Mouse (Mus musculus): ENCODE results near the gene Hsd17b7. TPM values are rescaled to one million over a fixed set of nuclear protein-coding genes. Genes with fewer than 3 reads are reported as not detected.

Gene Hsd17b7
- polyA plus RNA-seq, 1 experiment from 2014 or later, result 11.8 TPM

- 0% methylated on average over 9 of the region's 9 CpGs for WGBS
- Histone ChIP-seq H3K4me1 (ENCODE audit: insufficient read depth, low read depth, low read length) (no peaks in the 10 kb centered on the region), H3K9ac (replicated peaks; ENCODE audit: low read depth) (peak overlapping the region; percentile 20), H3K36me3 (ENCODE audit: insufficient read depth, low read length) (peaks cover 2% of the 10 kb centered on the region; the same call in 1 of the 2 replicates), H3K4me2 (replicated peaks; ENCODE audit: low read depth, low read length) (peak overlapping the region; percentile 67), H3K4me3 (ENCODE audit: low read depth, low read length) (peak overlapping the region; percentile 50), H3K27ac (ENCODE audit: low read length) (peak overlapping the region; percentile 52; the same call in 1 of the 2 replicates), H3K9me3 (ENCODE audit: low read length) (no peaks in the 10 kb centered on the region), H3K27me3 (replicated peaks; ENCODE audit: insufficient read depth, low read length) (no peaks in the 10 kb centered on the region)
- ATAC-seq, result peak; percentile 29
- no peak for DNase-seq (ENCODE audit: low spot score)
- TF ChIP-seq CTCF (IDR thresholded peaks at IDR 0.05) (no peak), EP300 (IDR thresholded peaks at IDR 0.05) (no peak)
Observed at GRCm38 (mm10) chr1:169969516-169969886, 460 bp upstream of the Hsd17b7 start.

- Histone ChIP-seq H3K27me3 (replicated peaks; ENCODE audit: insufficient read depth, low read length) (no peaks in the 10 kb centered on the region), H3K36me3 (ENCODE audit: insufficient read depth, low read length) (0 out of 2 replicates have a peak, but pooled peaks cover 5% of the 10 kb centered on the region), H3K4me2 (replicated peaks; ENCODE audit: low read depth, low read length) (no peak overlapping the region), H3K27ac (ENCODE audit: low read length) (no peak overlapping the region), H3K9me3 (ENCODE audit: low read length) (no peaks in the 10 kb centered on the region), H3K4me1 (ENCODE audit: insufficient read depth, low read depth, low read length) (no peaks in the 10 kb centered on the region; the same call in 1 of the 2 replicates), H3K4me3 (ENCODE audit: low read depth, low read length) (no peak overlapping the region), H3K9ac (replicated peaks; ENCODE audit: low read depth) (no peak overlapping the region)
- no peak for TF ChIP-seq EP300 (IDR thresholded peaks at IDR 0.05)
- no peak for TF ChIP-seq CTCF (IDR thresholded peaks at IDR 0.05)
- ATAC-seq (no peak), DNase-seq (ENCODE audit: low spot score) (no peak)
- 96% methylated on average over 10 of the region's 10 CpGs for WGBS
Observed at GRCm38 (mm10) chr1:169953106-169953505, 15.9 kb downstream of the Hsd17b7 start.

- H3K27me3 ChIP-seq (replicated peaks; ENCODE audit: insufficient read depth, low read length), result no peaks in the 10 kb centered on the region
- ATAC-seq (no peak), DNase-seq (ENCODE audit: low spot score) (no peak)
- 90% methylated on average over 10 of the region's 10 CpGs for WGBS
- no peak for TF ChIP-seq CTCF (IDR thresholded peaks at IDR 0.05)
- no peak overlapping the region for H3K27ac ChIP-seq (ENCODE audit: low read length)
- no peak overlapping the region for H3K4me3 ChIP-seq (ENCODE audit: low read depth, low read length)
- no peak overlapping the region for H3K9ac ChIP-seq (replicated peaks; ENCODE audit: low read depth)
- H3K4me1 ChIP-seq (ENCODE audit: insufficient read depth, low read depth, low read length), result no peaks in the 10 kb centered on the region; the same call in 1 of the 2 replicates
- no peak overlapping the region for H3K4me2 ChIP-seq (replicated peaks; ENCODE audit: low read depth, low read length)
- H3K9me3 ChIP-seq (ENCODE audit: low read length), result no peaks in the 10 kb centered on the region
- 0 out of 2 replicates have a peak, but pooled peaks cover 5% of the 10 kb centered on the region for H3K36me3 ChIP-seq (ENCODE audit: insufficient read depth, low read length)
Observed at GRCm38 (mm10) chr1:169952636-169953035, 16.4 kb downstream of the Hsd17b7 start.

- no peaks in the 10 kb centered on the region for H3K9me3 ChIP-seq (ENCODE audit: low read length)
- no peak overlapping the region for H3K4me2 ChIP-seq (replicated peaks; ENCODE audit: low read depth, low read length)
- 0 out of 2 replicates have a peak, but pooled peaks cover 5% of the 10 kb centered on the region for H3K36me3 ChIP-seq (ENCODE audit: insufficient read depth, low read length)
- no peak for ATAC-seq
- no peaks in the 10 kb centered on the region; the same call in 1 of the 2 replicates for H3K4me1 ChIP-seq (ENCODE audit: insufficient read depth, low read depth, low read length)
- H3K9ac ChIP-seq (replicated peaks; ENCODE audit: low read depth), result no peak overlapping the region
- no peak for DNase-seq (ENCODE audit: low spot score)
- no peak for TF ChIP-seq CTCF (IDR thresholded peaks at IDR 0.05)
- TF ChIP-seq EP300 (IDR thresholded peaks at IDR 0.05), result no peak
- no peaks in the 10 kb centered on the region for H3K27me3 ChIP-seq (replicated peaks; ENCODE audit: insufficient read depth, low read length)
- no peak overlapping the region for H3K27ac ChIP-seq (ENCODE audit: low read length)
- no peak overlapping the region for H3K4me3 ChIP-seq (ENCODE audit: low read depth, low read length)
- 91% methylated on average over 6 of the region's 6 CpGs for WGBS
Observed at GRCm38 (mm10) chr1:169951561-169951960, 17.5 kb downstream of the Hsd17b7 start.

GRCm38 (mm10) chr1:169950651-169951050 is 18.4 kb downstream of the Hsd17b7 start:
- no peak overlapping the region for H3K27ac ChIP-seq (ENCODE audit: low read length)
- ATAC-seq, result no peak
- H3K36me3 ChIP-seq (ENCODE audit: insufficient read depth, low read length), result 0 out of 2 replicates have a peak, but pooled peaks cover 5% of the 10 kb centered on the region
- no peaks in the 10 kb centered on the region for H3K27me3 ChIP-seq (replicated peaks; ENCODE audit: insufficient read depth, low read length)
- WGBS, result 96% methylated on average over 4 of the region's 4 CpGs
- H3K9ac ChIP-seq (replicated peaks; ENCODE audit: low read depth), result no peak overlapping the region
- H3K4me3 ChIP-seq (ENCODE audit: low read depth, low read length), result no peak overlapping the region
- TF ChIP-seq EP300 (IDR thresholded peaks at IDR 0.05), result no peak
- TF ChIP-seq CTCF (IDR thresholded peaks at IDR 0.05), result peak; percentile 55
- DNase-seq (ENCODE audit: low spot score), result no peak
- H3K9me3 ChIP-seq (ENCODE audit: low read length), result no peaks in the 10 kb centered on the region
- no peak overlapping the region for H3K4me2 ChIP-seq (replicated peaks; ENCODE audit: low read depth, low read length)
- H3K4me1 ChIP-seq (ENCODE audit: insufficient read depth, low read depth, low read length), result no peaks in the 10 kb centered on the region; the same call in 1 of the 2 replicates

GRCm38 (mm10) chr1:169949981-169950380 is 19.1 kb downstream of the Hsd17b7 start:
- Histone ChIP-seq H3K4me3 (ENCODE audit: low read depth, low read length) (no peak overlapping the region), H3K36me3 (ENCODE audit: insufficient read depth, low read length) (0 out of 2 replicates have a peak, but pooled peaks cover 5% of the 10 kb centered on the region), H3K4me1 (ENCODE audit: insufficient read depth, low read depth, low read length) (no peaks in the 10 kb centered on the region; the same call in 1 of the 2 replicates), H3K4me2 (replicated peaks; ENCODE audit: low read depth, low read length) (no peak overlapping the region), H3K27ac (ENCODE audit: low read length) (no peak overlapping the region), H3K9me3 (ENCODE audit: low read length) (no peaks in the 10 kb centered on the region), H3K9ac (replicated peaks; ENCODE audit: low read depth) (no peak overlapping the region), H3K27me3 (replicated peaks; ENCODE audit: insufficient read depth, low read length) (no peaks in the 10 kb centered on the region)
- 49% methylated on average over 7 of the region's 7 CpGs for WGBS
- no peak for DNase-seq (ENCODE audit: low spot score)
- no peak for ATAC-seq
- TF ChIP-seq EP300 (IDR thresholded peaks at IDR 0.05) (no peak), CTCF (IDR thresholded peaks at IDR 0.05) (no peak)

Measured in lung, postnatal 0 days (tissue).